9 mouse cellular contexts compared by ENCODE assay signal in the genomic region with DNA sequence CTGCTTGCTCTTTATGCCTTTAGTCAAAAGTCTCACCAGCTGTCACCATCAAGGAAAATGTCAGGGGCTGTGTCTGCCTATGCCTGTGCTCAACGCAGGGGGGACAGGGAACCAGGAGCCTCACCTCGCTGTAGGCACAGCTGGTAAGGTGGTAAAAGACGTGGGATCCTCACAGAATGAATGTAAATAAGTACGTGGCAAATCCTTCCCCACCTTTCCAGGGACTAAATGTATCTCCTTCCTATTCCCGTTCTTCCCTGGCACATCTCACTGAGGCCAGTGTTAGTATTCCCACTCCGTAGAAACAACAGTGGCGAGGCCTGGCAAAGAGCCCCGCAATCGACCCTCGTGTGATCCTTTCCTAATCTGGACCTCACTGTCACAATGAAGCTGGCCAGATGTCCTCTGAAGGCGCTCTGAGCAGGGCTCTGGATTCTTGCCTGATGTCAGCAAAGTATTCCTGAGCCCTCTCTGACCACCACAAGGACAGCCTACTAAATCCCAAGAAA.
DNase-seq lines count a peak whose midpoint lies in the region; ATAC-seq and TF ChIP-seq lines count a peak whose summit lies in the region.
"Had no signal": no experiment of that assay in that cellular context is flagged by ENCODE, and none has a peak within 500 bp of the region (broad histone marks: within the 10 kb centered on the region; RNA-seq: fewer than 3 reads in every experiment).

No protein-coding gene starts in this region.

- H3K27me3 ChIP-seq in limb, embryonic 14.5 days (ENCODE audit: control insufficient read depth, insufficient read depth, low read length): no peaks in the 10 kb centered on the region
- H3K27me3 ChIP-seq in limb, embryonic 10.5 days (ENCODE audit: low read depth, poor library complexity, severe bottlenecking): no peaks in the 10 kb centered on the region

- DNase-seq in embryo, embryonic 10 days (ENCODE audit: low spot score): peak; percentile 8
- no peak for DNase-seq in embryo, embryonic 9.5 days (ENCODE audit: extremely low spot score)
- DNase-seq in limb, embryonic 14.5 days (ENCODE audit: low spot score): peak; percentile 9
- DNase-seq in limb, embryonic 10.5 days (ENCODE audit: low spot score): no peak
- DNase-seq in kidney, postnatal 10 days: peak; percentile 73
- DNase-seq in right cerebral cortex, postnatal 4 days: peak; percentile 31
- DNase-seq in cerebellum, adult 18-20 months: no peak

- H3K27ac ChIP-seq in limb, embryonic 14.5 days (replicated peaks; ENCODE audit: low read depth, low read length): no peak overlapping the region
- no peak overlapping the region for H3K27ac ChIP-seq in limb, embryonic 10.5 days
- H3K27ac ChIP-seq: liver, embryonic 14.5 days had no signal

- H3K9me3 ChIP-seq in limb, embryonic 14.5 days (ENCODE audit: control insufficient read depth, low read length): no peaks in the 10 kb centered on the region
- H3K9me3 ChIP-seq in limb, embryonic 10.5 days (replicated peaks): no peaks in the 10 kb centered on the region

- no peak overlapping the region for H3K9ac ChIP-seq in limb, embryonic 14.5 days (ENCODE audit: low read depth, low read length, severe bottlenecking)
- H3K9ac ChIP-seq: liver, embryonic 14.5 days had no signal

- H3K4me2 ChIP-seq in limb, embryonic 14.5 days (replicated peaks; ENCODE audit: low read depth, low read length, severe bottlenecking): no peak overlapping the region

- no peak overlapping the region for H3K4me3 ChIP-seq in limb, embryonic 14.5 days (replicated peaks; ENCODE audit: low read length)
- no peak overlapping the region for H3K4me3 ChIP-seq in limb, embryonic 10.5 days

- ATAC-seq in limb, embryonic 14.5 days (ENCODE audit: low FRiP score, low read depth): no peak
- ATAC-seq in cerebellum, adult (ENCODE audit: insufficient number of reproducible peaks, low FRiP score, low TSS enrichment): no peak

- WGBS in limb, embryonic 14.5 days: 13% methylated on average over 11 of the region's 11 CpGs
- WGBS in limb, embryonic 10.5 days: 21% methylated on average over 11 of the region's 11 CpGs

- no peak for TF ChIP-seq POLR2A in limb, embryonic 14.5 days (IDR thresholded peaks at IDR 0.05; ENCODE audit: borderline replicate concordance, extremely low read depth, insufficient read depth, insufficient read length)

- no peaks in the 10 kb centered on the region for H3K4me1 ChIP-seq in limb, embryonic 14.5 days (ENCODE audit: control insufficient read depth, insufficient read depth, low read length)
- no peaks in the 10 kb centered on the region for H3K4me1 ChIP-seq in limb, embryonic 10.5 days

- no peaks in the 10 kb centered on the region for H3K36me3 ChIP-seq in limb, embryonic 14.5 days (ENCODE audit: control insufficient read depth, insufficient read depth, low read length)
- no peaks in the 10 kb centered on the region for H3K36me3 ChIP-seq in limb, embryonic 10.5 days

Comparison
In these comparisons a context has a peak if more than half of its experiments do, and no peak if none do; other contexts are left out.
1. DNase-seq: peak in embryo, embryonic 10 days (single experiment), limb, embryonic 14.5 days (single experiment), kidney, postnatal 10 days (single experiment) and right cerebral cortex, postnatal 4 days (single experiment); none in embryo, embryonic 9.5 days (single experiment), limb, embryonic 10.5 days (single experiment) and cerebellum, adult 18-20 months (0 of 2).